ENCODE assay signal across 21 mouse cellular contexts in the genomic region with DNA sequence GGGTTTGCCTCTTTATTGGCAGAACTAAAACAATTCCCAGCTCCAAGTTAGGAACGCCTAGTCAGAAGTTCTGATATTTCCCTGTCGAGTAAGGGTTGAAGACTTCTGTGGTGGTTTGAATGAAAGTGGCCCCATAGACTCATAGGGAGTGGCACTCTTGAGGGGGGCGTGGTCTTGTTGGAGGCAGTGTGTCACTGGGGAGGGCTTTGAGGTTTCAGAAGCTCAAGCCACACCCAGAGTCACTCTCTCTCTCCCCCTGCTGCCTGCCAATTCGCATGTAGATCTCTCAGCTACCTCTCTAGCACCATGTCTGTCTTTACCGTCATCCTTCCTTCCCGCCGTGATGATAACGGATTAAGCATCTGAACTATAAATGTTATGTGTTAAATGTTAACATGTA. TPM values are rescaled to one million over a fixed set of nuclear protein-coding genes. Genes with fewer than 3 reads are reported as not detected.
A peak's percentile ranks its signal among the peaks of the same experiment; 100 is the strongest.
DNase-seq lines count a peak whose midpoint lies in the region; ATAC-seq lines count a peak whose summit lies in the region.
"Had no signal": no experiment of that assay in that cellular context is flagged by ENCODE, and none has a peak within 500 bp of the region (broad histone marks: within the 10 kb centered on the region; RNA-seq: fewer than 3 reads in every experiment).

No protein-coding gene starts in this region.

- H3K27me3 ChIP-seq in neural tube, embryonic 15.5 days (replicated peaks): no peaks in the 10 kb centered on the region
- no peaks in the 10 kb centered on the region for H3K27me3 ChIP-seq in embryonic facial prominence, embryonic 10.5 days (replicated peaks; ENCODE audit: low read depth, poor library complexity, severe bottlenecking)
- H3K27me3 ChIP-seq in limb, embryonic 12.5 days: no peaks in the 10 kb centered on the region
- H3K27me3 ChIP-seq: hindbrain, embryonic 12.5 days had no signal

- WGBS in neural tube, embryonic 15.5 days: 88% methylated on average over 8 of the region's 8 CpGs
- 88% methylated on average over 8 of the region's 8 CpGs for WGBS in embryonic facial prominence, embryonic 10.5 days
- WGBS in limb, embryonic 12.5 days: 65% methylated on average over 8 of the region's 8 CpGs

- H3K9me3 ChIP-seq in neural tube, embryonic 15.5 days (replicated peaks): no peaks in the 10 kb centered on the region
- H3K9me3 ChIP-seq in embryonic facial prominence, embryonic 10.5 days: no peaks in the 10 kb centered on the region
- H3K9me3 ChIP-seq in limb, embryonic 12.5 days: 0 out of 2 replicates have a peak, but pooled peaks cover 2% of the 10 kb centered on the region
- H3K9me3 ChIP-seq: hindbrain, embryonic 12.5 days had no signal

- H3K27ac ChIP-seq in neural tube, embryonic 15.5 days (replicated peaks): peak overlapping the region; percentile 41; the same call in 1 of the 2 replicates
- H3K27ac ChIP-seq in embryonic facial prominence, embryonic 10.5 days (replicated peaks): peak overlapping the region; percentile 30; the same call in 1 of the 2 replicates
- peak overlapping the region; percentile 86 for H3K27ac ChIP-seq in limb, embryonic 12.5 days
- H3K27ac ChIP-seq: hindbrain, embryonic 12.5 days; kidney, postnatal 0 days; layer of hippocampus, adult 2 months had no signal

- ATAC-seq in neural tube, embryonic 15.5 days (ENCODE audit: low FRiP score): no peak
- ATAC-seq in limb, embryonic 12.5 days (ENCODE audit: insufficient number of reproducible peaks, insufficient read depth, low FRiP score, low TSS enrichment, low read depth): 0 out of 2 replicates have a peak, but pooled peaks have one; percentile 17
- ATAC-seq: liver, postnatal 0 days; midbrain, embryonic 16.5 days had no signal

- H3K4me3 ChIP-seq in neural tube, embryonic 15.5 days (replicated peaks): no peak overlapping the region
- H3K4me3 ChIP-seq in embryonic facial prominence, embryonic 10.5 days: no peak overlapping the region
- H3K4me3 ChIP-seq in limb, embryonic 12.5 days (replicated peaks): no peak overlapping the region
- H3K4me3 ChIP-seq: hindbrain, embryonic 12.5 days; layer of hippocampus, adult 2 months; megakaryocyte, embryonic 14.5 days had no signal

- no peak overlapping the region for H3K9ac ChIP-seq in neural tube, embryonic 15.5 days (replicated peaks)
- H3K9ac ChIP-seq in limb, embryonic 12.5 days (replicated peaks): no peak overlapping the region
- H3K9ac ChIP-seq: hindbrain, embryonic 12.5 days; liver, postnatal 0 days had no signal

- no peaks in the 10 kb centered on the region for H3K36me3 ChIP-seq in neural tube, embryonic 15.5 days
- H3K36me3 ChIP-seq in embryonic facial prominence, embryonic 10.5 days (replicated peaks): no peaks in the 10 kb centered on the region
- no peaks in the 10 kb centered on the region for H3K36me3 ChIP-seq in limb, embryonic 12.5 days
- H3K36me3 ChIP-seq: G1E; hindbrain, embryonic 12.5 days had no signal

- no peak overlapping the region for H3K4me2 ChIP-seq in neural tube, embryonic 15.5 days
- H3K4me2 ChIP-seq in limb, embryonic 12.5 days: 0 out of 2 replicates have a peak overlapping the region, but pooled peaks have one; percentile 35
- H3K4me2 ChIP-seq: heart, embryonic 11.5 days; hindbrain, embryonic 12.5 days had no signal

- no peak for DNase-seq in neural tube, embryonic 10.5 days (ENCODE audit: extremely low spot score, low spot score)
- no peak for DNase-seq in embryonic facial prominence, embryonic 10.5 days (ENCODE audit: low spot score)
- DNase-seq in cerebellum, postnatal 4 days (ENCODE audit: low spot score in 2 of 2): no peak
- no peak for DNase-seq in kidney, postnatal 36 days
- no peak for DNase-seq in left cerebral cortex, adult 11 months (ENCODE audit: low spot score)
- DNase-seq: cerebellum, adult 9-11 months; gastrocnemius, postnatal 10 days; heart, postnatal 10 days; kidney, adult 18-20 months; layer of hippocampus, postnatal 36 days; liver, postnatal 0 days; lung, postnatal 14 days had no signal

- no peaks in the 10 kb centered on the region for H3K4me1 ChIP-seq in neural tube, embryonic 15.5 days
- peaks cover 16% of the 10 kb centered on the region for H3K4me1 ChIP-seq in embryonic facial prominence, embryonic 10.5 days
- peaks cover 31% of the 10 kb centered on the region for H3K4me1 ChIP-seq in limb, embryonic 12.5 days (replicated peaks)
- H3K4me1 ChIP-seq: hindbrain, embryonic 12.5 days; megakaryocyte, embryonic 14.5 days had no signal

RNA-seq across cellular contexts. Expression of gene Arl15, which starts 19.5 kb away (rescaled TPM):
- polyA plus RNA-seq in neural tube, embryonic 15.5 days (2015; fragmentation: Nextera tagmentation; extraction: Ambion mirVana): 16.3 and 17.8 TPM in 2 replicates
- polyA plus RNA-seq in embryonic facial prominence, embryonic 10.5 days (2016; fragmentation: Nextera tagmentation; extraction: Ambion mirVana): 9.8 and 11.1 TPM in 2 replicates
- polyA plus RNA-seq in limb, embryonic 12.5 days (2016; fragmentation: Nextera tagmentation; extraction: Ambion mirVana): 17.4 and 17.8 TPM in 2 replicates

Comparison
In these comparisons a context has a peak if more than half of its experiments do, and no peak if none do; other contexts are left out.
1. H3K27ac ChIP-seq: peak in every context shown above with its lines; median percentile 86 in limb, embryonic 12.5 days; 41 in neural tube, embryonic 15.5 days; 30 in embryonic facial prominence, embryonic 10.5 days.